Mouse (Mus musculus) hindbrain, embryonic 15.5 days (tissue): ENCODE measurements around the gene Cldn2. TPM values are rescaled to one million over a fixed set of nuclear protein-coding genes. Genes with fewer than 3 reads are reported as not detected.
"Not testable (repeated sequence)": the region's sequence is repeated elsewhere in the genome, so short reads cannot be mapped to it uniquely, and the experiment has no call there.

Experiments used
- ATAC-seq: fragments of 200-750 bp; cut with Nextera tagmentation; 2 replicates; pipeline ENCODE4 v1.8.0; 2017; ENCODE audit warnings: low read depth, moderate number of reproducible peaks, moderate TSS enrichment; ENCODE audit not compliant: low FRiP score
- H3K27ac ChIP-seq: fragments of 300-500 bp; sonication (generic); replicated peaks from 2 replicates; pipeline ENCODE4 v1.5.1; 2015; ENCODE audit warnings: mild to moderate bottlenecking, inconsistent platforms
- H3K27me3 ChIP-seq: fragments of 300-500 bp; sonication (generic); 2 replicates; pipeline ENCODE4 v1.6.1; 2015; ENCODE audit warnings: control low read depth, inconsistent platforms
- H3K36me3 ChIP-seq: fragments of 300-500 bp; sonication (generic); 2 replicates; pipeline ENCODE4 v1.6.1; 2015; ENCODE audit warnings: control low read depth, inconsistent platforms
- H3K4me1 ChIP-seq: fragments of 300-500 bp; sonication (generic); replicated peaks from 2 replicates; pipeline ENCODE4 v1.6.1; 2015; ENCODE audit warnings: control low read depth, inconsistent platforms
- H3K4me2 ChIP-seq: fragments of 300-500 bp; sonication (generic); 2 replicates; pipeline ENCODE4 v1.6.1; 2015; ENCODE audit warnings: moderate library complexity, mild to moderate bottlenecking, inconsistent platforms
- H3K4me3 ChIP-seq: fragments of 300-500 bp; sonication (generic); 2 replicates; pipeline ENCODE4 v1.5.1; 2015; ENCODE audit warnings: mild to moderate bottlenecking, inconsistent platforms
- H3K9ac ChIP-seq: fragments of 300-500 bp; sonication (generic); 2 replicates; pipeline ENCODE4 v1.6.1; 2015; ENCODE audit warnings: inconsistent platforms
- H3K9me3 ChIP-seq: fragments of 300-500 bp; sonication (generic); 2 replicates; pipeline ENCODE4 v1.6.1; 2016; ENCODE audit warnings: control low read depth, inconsistent platforms
- WGBS: fragments of 180-500 bp; shearing (Covaris S2); methylation state at CpG from one replicate; pipeline ENCODE4 v1.1.7; 2015; 5-methylcytosine and 5-hydroxymethylcytosine counted together
- polyA plus RNA-seq: library from polyadenylated mRNA; unstranded; fragments of >200 nt; fragmentation: Nextera tagmentation; extraction: Ambion mirVana; gene quantifications from 2 replicates; pipeline ENCODE4 v1.2.1, GENCODE M21; 2015

Cldn2 gene
- 1.5 and 1.9 TPM in 2 replicates for polyA plus RNA-seq

DNA sequence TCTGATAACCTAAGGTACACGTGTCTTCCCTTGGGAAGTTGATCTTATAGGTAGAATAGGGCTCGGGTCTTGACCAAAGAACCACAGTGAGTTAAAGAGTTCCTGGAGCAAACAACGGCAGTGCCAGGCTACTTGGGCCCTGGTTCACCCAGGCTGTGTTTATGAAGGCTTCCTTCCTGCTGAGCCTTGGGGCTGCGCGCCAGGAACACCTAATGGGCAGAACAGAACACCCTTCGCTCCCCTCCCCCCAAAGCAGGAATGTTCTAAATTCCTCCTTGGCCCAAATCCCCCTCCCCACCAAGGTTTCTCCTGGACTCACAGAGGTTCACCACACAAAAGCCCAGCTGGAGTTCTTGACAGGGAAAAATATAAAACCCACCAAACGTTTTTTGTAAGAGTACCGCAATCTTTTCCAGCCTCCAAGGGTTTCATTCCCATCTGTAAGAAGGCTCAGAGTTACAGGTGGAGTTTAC, at the start of gene Cldn2:
Cldn2 (plus strand) TSS at position 423 of the 473 bp plus-strand sequence.
- 65% methylated on average over 8 of the region's 8 CpGs for whole genome bisulfite sequencing
- no peak within 1 kb of the TSS for H3K9ac ChIP-seq
- no peak within 1 kb of the TSS for H3K4me2 ChIP-seq
- no peaks in the 10 kb centered on the region for H3K9me3 ChIP-seq
- H3K27me3 ChIP-seq = no peaks in the 10 kb centered on the region
- H3K4me3 ChIP-seq = no peak within 1 kb of the TSS
- H3K36me3 ChIP-seq = no peaks in the 10 kb centered on the region
- H3K27ac ChIP-seq = no peak within 1 kb of the TSS
- no peaks in the 10 kb centered on the region for H3K4me1 ChIP-seq
- no peak for ATAC-seq

DNA sequence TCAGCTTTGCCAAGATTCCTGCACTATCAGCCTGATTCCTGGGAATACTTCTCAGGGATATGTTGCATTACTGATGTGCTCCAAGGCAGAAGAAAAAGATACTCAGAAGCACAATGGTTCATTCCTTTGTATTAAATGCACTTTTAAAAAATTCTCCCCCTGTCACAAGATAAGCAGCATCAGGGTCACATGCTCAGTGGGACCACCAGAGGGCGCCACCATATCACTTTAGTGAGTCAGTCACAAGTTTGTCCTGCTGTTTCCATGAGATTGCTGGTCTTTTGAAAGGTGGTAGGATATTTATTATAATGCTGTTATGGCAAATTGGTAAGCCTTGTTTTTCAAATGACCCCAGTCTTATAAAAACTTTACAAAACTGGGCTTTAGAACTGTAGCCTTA, 48.8 kb upstream of the Cldn2 start:
- H3K9ac ChIP-seq = no peak overlapping the region
- H3K36me3 ChIP-seq = no peaks in the 10 kb centered on the region
- 0% methylated on average over 1 of the region's 1 CpGs for WGBS
- no peak overlapping the region for H3K4me3 ChIP-seq
- no peak overlapping the region for H3K27ac ChIP-seq
- no peaks in the 10 kb centered on the region for H3K4me1 ChIP-seq
- no peak for ATAC-seq
- no peak overlapping the region for H3K4me2 ChIP-seq
- no peaks in the 10 kb centered on the region for H3K9me3 ChIP-seq
- no peaks in the 10 kb centered on the region for H3K27me3 ChIP-seq

DNA sequence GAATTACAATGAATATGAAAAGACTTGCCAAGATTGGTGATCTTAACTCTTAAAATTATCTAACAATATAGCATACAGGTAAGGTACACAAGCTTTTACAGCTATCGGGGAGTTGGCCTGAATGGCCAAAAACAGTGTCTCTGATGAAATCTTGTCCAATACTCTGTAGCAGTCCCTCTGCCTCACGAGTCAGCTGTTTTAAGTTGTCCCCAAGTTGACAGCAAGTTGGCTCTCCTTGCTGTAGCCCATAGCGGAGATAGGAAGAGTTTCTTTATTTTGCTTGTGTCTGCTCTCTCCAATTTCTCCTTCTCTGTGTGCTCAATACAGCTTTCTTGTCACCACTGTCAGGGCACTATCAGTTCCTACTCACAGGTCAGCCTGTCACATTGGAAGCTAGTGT, 42.0 kb upstream of the Cldn2 start:
- not testable (repeated sequence) for H3K27me3 ChIP-seq, H3K36me3 ChIP-seq, H3K4me1 ChIP-seq, H3K9me3 ChIP-seq, H3K27ac ChIP-seq, H3K4me3 ChIP-seq, H3K9ac ChIP-seq, H3K4me2 ChIP-seq, ATAC-seq
- 83% methylated on average over 3 of the region's 3 CpGs for WGBS

DNA sequence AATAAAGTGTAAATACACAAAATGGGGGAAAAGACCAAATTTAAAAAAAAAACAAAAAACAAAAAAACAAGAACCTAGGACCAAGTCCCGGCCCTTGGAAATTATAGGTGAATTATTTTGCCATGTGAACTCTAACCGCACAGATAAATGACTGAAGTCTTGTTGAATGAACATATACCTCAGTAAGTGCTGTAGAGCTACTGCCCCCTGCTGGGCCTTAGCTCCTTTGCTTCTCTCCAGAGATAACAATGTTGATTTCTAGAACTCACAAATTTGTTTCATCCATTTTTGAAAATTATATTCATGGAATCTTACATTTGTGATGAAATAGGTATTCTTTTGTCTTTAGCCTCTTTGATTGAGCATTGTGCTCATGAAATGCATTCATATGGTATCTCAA, 38.1 kb upstream of the Cldn2 start:
- no peak overlapping the region for H3K4me3 ChIP-seq
- no peak overlapping the region for H3K9ac ChIP-seq
- ATAC-seq = no peak
- 90% methylated on average over 2 of the region's 2 CpGs for WGBS
- H3K9me3 ChIP-seq = no peaks in the 10 kb centered on the region
- no peaks in the 10 kb centered on the region for H3K27me3 ChIP-seq
- no peaks in the 10 kb centered on the region for H3K36me3 ChIP-seq
- no peak overlapping the region for H3K4me2 ChIP-seq
- no peaks in the 10 kb centered on the region for H3K4me1 ChIP-seq
- no peak overlapping the region for H3K27ac ChIP-seq

DNA sequence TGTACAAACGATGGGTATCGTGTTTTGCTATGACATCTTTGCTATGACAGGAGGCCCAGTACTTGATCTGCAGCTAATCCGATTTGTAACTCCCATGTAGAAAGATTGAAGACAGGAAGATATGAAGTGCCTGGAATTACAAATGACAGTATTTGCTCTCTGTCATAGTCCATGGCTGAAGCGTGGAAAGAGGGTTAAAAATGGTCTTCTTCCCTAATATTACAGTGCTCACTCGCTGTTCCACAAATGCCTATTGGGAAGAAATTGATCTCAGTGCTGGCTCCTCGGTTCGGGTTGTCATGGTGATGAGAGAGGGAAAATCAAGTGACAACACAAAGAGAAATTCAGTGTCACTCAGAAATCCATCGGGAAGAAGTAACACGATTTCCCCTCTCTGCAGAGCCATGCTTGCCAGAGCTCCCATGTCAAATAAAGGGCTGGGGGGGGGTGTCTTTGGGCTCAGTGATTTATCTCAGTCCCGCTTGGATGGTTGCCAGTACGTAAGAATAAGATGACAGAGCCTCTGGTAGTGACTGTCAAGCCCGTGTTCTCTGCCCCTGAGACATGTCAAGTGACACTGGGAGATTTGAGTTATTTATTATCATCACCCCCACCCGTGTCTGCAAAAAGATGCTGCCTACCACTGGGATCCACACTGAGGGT, 30.5 kb upstream of the Cldn2 start:
- H3K36me3 ChIP-seq = no peaks in the 10 kb centered on the region
- peak; percentile 80 for ATAC-seq
- H3K27ac ChIP-seq = no peak overlapping the region
- no peaks in the 10 kb centered on the region for H3K9me3 ChIP-seq
- H3K9ac ChIP-seq = no peak overlapping the region
- no peak overlapping the region for H3K4me3 ChIP-seq
- H3K4me2 ChIP-seq = no peak overlapping the region
- peaks cover 3% of the 10 kb centered on the region; the same call in 1 of the 2 replicates for H3K27me3 ChIP-seq
- 49% methylated on average over 13 of the region's 13 CpGs for WGBS
- 0 out of 2 replicates have a peak, but pooled peaks cover 6% of the 10 kb centered on the region for H3K4me1 ChIP-seq

DNA sequence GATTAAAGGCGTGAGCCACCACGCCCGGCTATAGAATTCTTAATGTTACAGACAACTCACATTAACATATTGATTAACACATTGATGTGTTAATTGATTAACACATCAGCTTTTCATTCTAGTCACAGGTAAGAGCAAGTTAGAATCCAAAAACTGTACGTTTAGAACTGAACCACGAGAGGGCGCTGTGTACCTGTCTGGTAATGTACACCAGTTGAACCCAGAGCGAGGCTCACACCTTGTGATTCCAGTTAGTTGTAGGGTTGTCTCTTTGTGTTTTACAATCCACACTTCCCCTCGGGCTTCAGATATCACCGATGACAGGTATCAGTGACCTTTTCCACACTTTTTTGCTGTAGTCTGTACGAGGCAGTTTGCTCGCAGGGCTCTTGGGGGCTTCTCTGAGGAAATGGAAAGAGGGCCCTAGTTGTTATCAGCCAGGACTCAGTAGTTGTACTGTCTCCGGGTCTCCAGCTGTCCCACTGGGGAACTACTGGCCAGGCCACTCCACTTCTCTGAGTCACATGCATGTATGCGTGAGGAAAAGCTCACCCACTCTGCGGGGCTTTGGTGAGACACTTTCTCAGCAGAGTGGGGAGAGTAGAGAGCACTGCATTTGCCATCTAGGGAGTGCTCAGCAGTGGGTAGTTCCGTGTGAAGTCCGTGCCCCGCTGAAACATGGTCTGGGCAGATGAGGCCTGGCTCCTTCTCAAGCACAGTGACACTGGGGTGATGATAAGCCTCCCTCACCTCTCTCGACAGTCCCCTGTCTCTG, 26.1 kb upstream of the Cldn2 start:
- H3K9me3 ChIP-seq = no peaks in the 10 kb centered on the region
- H3K27ac ChIP-seq = no peak overlapping the region
- H3K4me2 ChIP-seq = no peak overlapping the region
- 0 out of 2 replicates have a peak, but pooled peaks cover 6% of the 10 kb centered on the region for H3K4me1 ChIP-seq
- H3K27me3 ChIP-seq = peaks cover 3% of the 10 kb centered on the region; the same call in 1 of the 2 replicates
- no peak overlapping the region for H3K4me3 ChIP-seq
- no peaks in the 10 kb centered on the region for H3K36me3 ChIP-seq
- ATAC-seq = no peak
- WGBS = 39% methylated on average over 18 of the region's 18 CpGs
- no peak overlapping the region for H3K9ac ChIP-seq

DNA sequence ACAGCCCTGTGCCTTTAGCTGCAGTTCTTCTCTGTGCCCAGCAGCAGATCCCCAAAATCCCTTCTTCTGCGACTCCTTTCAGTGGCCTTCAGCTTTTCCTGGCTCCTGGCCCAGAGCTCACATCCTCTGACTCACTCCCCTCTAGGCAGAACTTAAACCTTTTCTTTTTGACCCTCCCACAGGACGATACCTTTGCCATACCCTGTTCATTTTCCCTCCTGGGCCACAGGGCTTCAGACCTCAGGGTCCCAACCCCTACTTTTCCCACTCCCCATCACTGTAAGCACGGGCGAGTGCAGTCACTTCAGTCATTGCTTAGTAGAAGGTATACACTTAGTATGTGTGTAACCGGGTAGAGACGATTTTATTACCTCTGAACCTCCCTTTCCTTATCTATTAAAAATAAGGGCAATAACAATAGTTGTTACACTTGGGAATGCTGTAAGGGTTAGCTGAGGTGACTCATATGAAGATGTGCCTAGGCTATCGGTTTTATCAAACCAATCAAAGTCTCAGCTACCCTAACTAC, 25.5 kb upstream of the Cldn2 start:
- WGBS = 79% methylated on average over 7 of the region's 7 CpGs
- 0 out of 2 replicates have a peak, but pooled peaks cover 2% of the 10 kb centered on the region for H3K4me1 ChIP-seq
- H3K27me3 ChIP-seq = peaks cover 4% of the 10 kb centered on the region; the same call in 1 of the 2 replicates
- H3K36me3 ChIP-seq = no peaks in the 10 kb centered on the region
- ATAC-seq = no peak
- no peak overlapping the region for H3K4me3 ChIP-seq
- H3K4me2 ChIP-seq = no peak overlapping the region
- no peak overlapping the region for H3K9ac ChIP-seq
- no peaks in the 10 kb centered on the region for H3K9me3 ChIP-seq
- no peak overlapping the region for H3K27ac ChIP-seq

DNA sequence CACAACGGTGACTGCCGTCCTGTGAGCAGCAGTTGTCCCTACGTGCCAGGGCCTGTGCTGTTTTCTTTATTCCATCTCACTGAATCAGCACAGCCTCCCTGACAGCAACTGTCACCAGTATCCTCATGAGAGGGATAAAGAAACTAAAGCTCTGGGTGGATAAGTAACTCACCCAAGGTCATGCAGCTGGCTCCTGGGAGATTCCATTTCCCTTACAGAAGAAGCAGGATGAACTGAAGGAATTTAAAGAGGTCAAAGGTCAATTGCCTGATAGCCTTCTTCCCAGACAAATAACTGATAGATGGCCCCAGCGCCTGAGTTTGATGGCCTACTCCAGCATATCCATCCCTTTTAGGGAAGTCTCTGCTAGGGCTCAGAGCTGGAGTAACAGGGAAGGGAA, 23.3 kb upstream of the Cldn2 start:
- no peak for ATAC-seq
- no peaks in the 10 kb centered on the region for H3K36me3 ChIP-seq
- H3K4me3 ChIP-seq = no peak overlapping the region
- H3K9ac ChIP-seq = no peak overlapping the region
- H3K4me1 ChIP-seq = no peaks in the 10 kb centered on the region
- no peaks in the 10 kb centered on the region for H3K9me3 ChIP-seq
- 0 out of 2 replicates have a peak, but pooled peaks cover 2% of the 10 kb centered on the region for H3K27me3 ChIP-seq
- H3K27ac ChIP-seq = no peak overlapping the region
- 47% methylated on average over 4 of the region's 4 CpGs for WGBS
- H3K4me2 ChIP-seq = no peak overlapping the region

DNA sequence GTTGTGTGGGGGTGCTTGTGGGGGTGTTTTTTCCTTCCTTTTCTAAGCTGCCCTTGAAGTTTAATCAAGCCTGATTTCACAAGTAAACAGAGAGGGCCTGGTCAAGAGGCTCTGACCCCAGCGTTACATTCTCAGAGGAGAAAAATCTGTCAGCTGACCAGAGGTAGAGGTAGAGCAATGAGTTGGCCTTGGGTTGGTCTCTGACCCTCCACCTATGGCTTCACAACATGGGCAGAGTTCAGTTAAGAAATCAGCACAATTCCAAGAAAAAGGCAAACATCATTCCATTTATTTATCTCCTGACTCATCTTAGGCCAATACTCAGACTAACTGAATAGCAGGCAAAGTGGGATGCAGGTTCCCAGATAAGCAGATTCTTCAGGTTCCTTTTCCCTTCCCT, 21.7 kb upstream of the Cldn2 start:
- Histone ChIP-seq H3K4me3 (no peak overlapping the region), H3K9me3 (no peaks in the 10 kb centered on the region), H3K4me2 (no peak overlapping the region), H3K27me3 (0 out of 2 replicates have a peak, but pooled peaks cover 2% of the 10 kb centered on the region), H3K9ac (no peak overlapping the region), H3K36me3 (no peaks in the 10 kb centered on the region), H3K27ac (no peak overlapping the region), H3K4me1 (no peaks in the 10 kb centered on the region)
- no peak for ATAC-seq
- 83% methylated on average over 1 of the region's 1 CpGs for WGBS

DNA sequence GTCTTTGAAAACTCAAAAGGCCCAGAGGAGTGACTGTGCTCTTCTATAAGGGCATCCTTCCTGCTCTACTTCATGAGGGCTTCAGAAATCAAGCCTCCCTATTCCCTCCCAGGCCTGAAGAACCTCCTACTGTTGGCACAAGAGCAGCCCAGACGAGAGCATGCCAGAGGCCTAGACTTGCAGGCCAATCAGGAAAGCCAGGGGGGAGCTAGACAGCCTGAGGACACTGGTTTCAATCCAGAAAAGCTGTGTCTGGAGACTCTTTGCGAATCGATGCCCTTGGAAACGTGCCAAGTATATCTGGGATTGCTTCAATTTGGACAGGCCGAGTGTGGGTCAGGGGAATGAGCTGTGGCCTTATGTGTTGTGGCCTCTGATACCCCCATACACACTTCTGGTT, 21.2 kb upstream of the Cldn2 start:
- no peak overlapping the region for H3K4me3 ChIP-seq
- H3K4me2 ChIP-seq = no peak overlapping the region
- H3K27me3 ChIP-seq = 0 out of 2 replicates have a peak, but pooled peaks cover 2% of the 10 kb centered on the region
- H3K9ac ChIP-seq = no peak overlapping the region
- WGBS = 69% methylated on average over 5 of the region's 5 CpGs
- ATAC-seq = no peak
- no peaks in the 10 kb centered on the region for H3K4me1 ChIP-seq
- no peak overlapping the region for H3K27ac ChIP-seq
- H3K9me3 ChIP-seq = no peaks in the 10 kb centered on the region
- H3K36me3 ChIP-seq = no peaks in the 10 kb centered on the region

DNA sequence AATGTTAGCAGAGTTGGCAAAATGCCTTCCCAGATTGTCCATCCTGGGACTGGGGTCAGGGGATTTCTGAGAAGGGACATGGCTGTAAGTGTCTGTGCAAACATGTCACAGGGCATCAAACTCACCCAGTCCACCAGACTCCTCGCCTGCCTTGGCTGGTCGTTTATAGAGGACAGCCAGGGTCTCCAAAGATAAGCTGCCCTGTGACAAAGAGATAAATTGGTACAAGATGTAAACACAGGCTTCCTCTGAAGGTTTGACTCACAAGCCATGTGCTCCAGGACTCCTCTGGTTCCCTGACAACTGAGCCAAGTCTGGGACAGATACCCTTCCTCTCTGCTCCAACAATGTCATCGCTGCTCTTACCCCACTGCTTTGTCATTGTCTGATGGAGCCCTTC, 19.6 kb upstream of the Cldn2 start:
- ATAC-seq = no peak
- 80% methylated on average over 3 of the region's 3 CpGs for whole genome bisulfite sequencing
- Histone ChIP-seq H3K4me3 (no peak overlapping the region), H3K9me3 (no peaks in the 10 kb centered on the region), H3K4me1 (no peaks in the 10 kb centered on the region), H3K9ac (no peak overlapping the region), H3K27ac (no peak overlapping the region), H3K36me3 (no peaks in the 10 kb centered on the region), H3K27me3 (0 out of 2 replicates have a peak, but pooled peaks cover 6% of the 10 kb centered on the region), H3K4me2 (no peak overlapping the region)

DNA sequence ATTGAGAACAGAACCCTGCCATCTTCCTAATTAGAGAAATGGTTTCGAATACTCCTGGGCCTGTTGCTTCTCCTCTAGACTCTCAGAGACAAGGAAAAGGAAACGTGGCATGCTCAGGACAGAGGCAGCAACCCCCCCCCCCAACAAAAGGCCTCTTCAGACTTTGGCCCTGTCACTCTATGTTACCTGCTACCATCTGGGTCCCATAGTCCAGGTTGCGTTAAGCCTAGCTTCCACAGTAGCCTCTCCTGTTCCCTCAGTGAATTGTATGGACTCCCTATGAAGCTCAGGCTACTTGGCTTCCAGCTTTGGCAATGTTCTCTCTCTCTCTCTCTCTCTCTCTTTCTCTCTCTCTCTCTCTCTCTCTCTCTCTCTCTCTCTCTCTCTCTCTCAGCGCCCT, 19.1 kb upstream of the Cldn2 start:
- ATAC-seq = no peak
- Histone ChIP-seq H3K9me3 (no peaks in the 10 kb centered on the region), H3K27me3 (peaks cover 6% of the 10 kb centered on the region; the same call in 1 of the 2 replicates), H3K27ac (no peak overlapping the region), H3K36me3 (no peaks in the 10 kb centered on the region), H3K4me2 (no peak overlapping the region), H3K4me3 (no peak overlapping the region), H3K9ac (no peak overlapping the region), H3K4me1 (no peaks in the 10 kb centered on the region)
- 82% methylated on average over 4 of the region's 4 CpGs for WGBS
